Mouse (Mus musculus) heart, postnatal 0 days (tissue): ENCODE results near the gene Hyal3. TPM values are rescaled to one million over a fixed set of nuclear protein-coding genes. Genes with fewer than 3 reads are reported as not detected.

Source experiments
- ATAC-seq: fragments of 200-750 bp; cut with Nextera tagmentation; 2 replicates; pipeline ENCODE4 v1.8.0; 2017; ENCODE audit warnings: low read depth, moderate number of reproducible peaks, moderate library complexity; ENCODE audit not compliant: insufficient read depth
- DNase-seq: peaks from one replicate; pipeline ENCODE4 v3.0.0-alpha.2; 2016; ENCODE audit warnings: low spot score
- H3K27ac ChIP-seq: fragments of 300-500 bp; sonication (generic); 2 replicates; pipeline ENCODE4 v1.5.1; 2014; ENCODE audit warnings: low read depth, mild to moderate bottlenecking
- H3K27me3 ChIP-seq: fragments of 300-500 bp; sonication (generic); 2 replicates; pipeline ENCODE4 v1.6.1; 2014; ENCODE audit warnings: low read length, mixed read lengths; ENCODE audit not compliant: control insufficient read depth, insufficient read depth
- H3K36me3 ChIP-seq: fragments of 300-500 bp; sonication (generic); replicated peaks from 2 replicates; pipeline ENCODE4 v1.6.1; 2014; ENCODE audit warnings: low read length, mixed read lengths; ENCODE audit not compliant: control insufficient read depth, insufficient read depth
- H3K4me1 ChIP-seq: fragments of 300-500 bp; sonication (generic); 2 replicates; pipeline ENCODE4 v1.6.1; 2014; ENCODE audit warnings: antibody characterized with exemption; ENCODE audit not compliant: control insufficient read depth, insufficient read depth
- H3K4me2 ChIP-seq: fragments of 300-500 bp; sonication (generic); 2 replicates; pipeline ENCODE4 v1.6.1; 2014; ENCODE audit warnings: low read depth, mild to moderate bottlenecking, low read length, moderate library complexity
- H3K4me3 ChIP-seq: fragments of 300-500 bp; sonication (generic); 2 replicates; pipeline ENCODE4 v1.5.1; 2014; ENCODE audit warnings: low read depth, low read length
- H3K9ac ChIP-seq: fragments of 300-500 bp; sonication (generic); replicated peaks from 2 replicates; pipeline ENCODE4 v1.6.1; 2014; ENCODE audit warnings: low read depth, low read length, mixed read lengths
- H3K9me3 ChIP-seq: fragments of 300-500 bp; sonication (generic); replicated peaks from 2 replicates; pipeline ENCODE4 v1.6.1; 2016; ENCODE audit warnings: low read length; ENCODE audit not compliant: control insufficient read depth
- CTCF ChIP-seq: IDR thresholded peaks from 2 replicates; pipeline ENCODE4 v1.5.1; 2016; ENCODE audit warnings: antibody characterized with exemption, control low read depth, low read depth
- EP300 ChIP-seq: IDR thresholded peaks from 2 replicates; pipeline ENCODE4 v1.6.1; 2016; ENCODE audit warnings: antibody characterized with exemption, low read depth
- WGBS: fragments of 180-500 bp; shearing (Covaris S2); extraction: QIAGEN DNeasy Blood & Tissue Kit; methylation state at CpG from one replicate; pipeline ENCODE4 v1.1.7; 2014; 5-methylcytosine and 5-hydroxymethylcytosine counted together
- polyA plus RNA-seq: library from polyadenylated mRNA; unstranded; fragments of >200 nt; fragmentation: Nextera tagmentation; extraction: Ambion mirVana; gene quantifications from 2 replicates; pipeline ENCODE4 v1.2.1, GENCODE M21; 2015
- total RNA-seq: library from RNA; depleted of rRNA; stranded (reverse); fragments of >200 nt; gene quantifications from 2 replicates; pipeline ENCODE4 v1.2.3, GENCODE M21; 2014; ENCODE audit warnings: low replicate concordance

Gene Hyal3
- total and polyA plus RNA-seq, 2 experiments from 2014 or later: 0.44 to 0.65 TPM

GRCm38 (mm10) chr9:107542721-107543120, 37.9 kb upstream of the Hyal3 start:
- ATAC-seq (no peak), DNase-seq (no peak)
- H3K9me3 ChIP-seq: no peaks in the 10 kb centered on the region
- no peak for TF ChIP-seq EP300
- no peak for TF ChIP-seq CTCF
- peaks cover 28% of the 10 kb centered on the region for H3K4me1 ChIP-seq
- H3K27me3 ChIP-seq: 0 out of 2 replicates have a peak, but pooled peaks cover 2% of the 10 kb centered on the region
- H3K36me3 ChIP-seq: peaks cover 34% of the 10 kb centered on the region
- H3K27ac ChIP-seq: no peak overlapping the region
- WGBS: 36% methylated on average over 8 of the region's 8 CpGs
- peak overlapping the region; percentile 81 for H3K4me3 ChIP-seq
- H3K4me2 ChIP-seq: peak overlapping the region; percentile 91
- peak overlapping the region; percentile 56 for H3K9ac ChIP-seq

- ATAC-seq (no peak), DNase-seq (no peak)
- Histone ChIP-seq H3K27me3 (0 out of 2 replicates have a peak, but pooled peaks cover 4% of the 10 kb centered on the region), H3K9me3 (no peaks in the 10 kb centered on the region), H3K27ac (no peak overlapping the region), H3K36me3 (peaks cover 29% of the 10 kb centered on the region), H3K4me2 (no peak overlapping the region), H3K9ac (no peak overlapping the region), H3K4me3 (no peak overlapping the region), H3K4me1 (peaks cover 28% of the 10 kb centered on the region)
- WGBS: 84% methylated on average over 11 of the region's 11 CpGs
- no peak for TF ChIP-seq EP300
- TF ChIP-seq CTCF: no peak
Observed at GRCm38 (mm10) chr9:107543299-107543698, 37.3 kb upstream of the Hyal3 start.

GRCm38 (mm10) chr9:107544196-107544700, 36.4 kb upstream of the Hyal3 start:
- 89% methylated on average over 17 of the region's 17 CpGs for WGBS
- DNase-seq: no peak
- no peak overlapping the region for H3K9ac ChIP-seq

GRCm38 (mm10) chr9:107544729-107545128, 35.9 kb upstream of the Hyal3 start:
- no peak overlapping the region for H3K27ac ChIP-seq
- no peaks in the 10 kb centered on the region for H3K9me3 ChIP-seq
- peaks cover 14% of the 10 kb centered on the region for H3K36me3 ChIP-seq
- H3K4me1 ChIP-seq: peaks cover 28% of the 10 kb centered on the region
- ATAC-seq (no peak), DNase-seq (no peak)
- WGBS: 85% methylated on average over 12 of the region's 12 CpGs
- no peak overlapping the region for H3K4me3 ChIP-seq
- H3K9ac ChIP-seq: no peak overlapping the region
- H3K4me2 ChIP-seq: no peak overlapping the region
- TF ChIP-seq CTCF (no peak), EP300 (no peak)
- H3K27me3 ChIP-seq: 0 out of 2 replicates have a peak, but pooled peaks cover 4% of the 10 kb centered on the region

More at GRCm38 (mm10) chr9:107544196-107544700, 36.4 kb upstream of the Hyal3 start:
- Histone ChIP-seq H3K4me2 (no peak overlapping the region), H3K4me3 (no peak overlapping the region), H3K27ac (no peak overlapping the region), H3K9me3 (no peaks in the 10 kb centered on the region), H3K27me3 (0 out of 2 replicates have a peak, but pooled peaks cover 4% of the 10 kb centered on the region), H3K4me1 (peaks cover 28% of the 10 kb centered on the region), H3K36me3 (peaks cover 19% of the 10 kb centered on the region)
- no peak for TF ChIP-seq EP300
- TF ChIP-seq CTCF: no peak
- no peak for ATAC-seq

- DNase-seq: no peak
- WGBS: 81% methylated on average over 10 of the region's 10 CpGs
- no peaks in the 10 kb centered on the region for H3K9me3 ChIP-seq
- H3K27me3 ChIP-seq: 0 out of 2 replicates have a peak, but pooled peaks cover 6% of the 10 kb centered on the region
- no peak overlapping the region for H3K4me3 ChIP-seq
- ATAC-seq: no peak
- no peak for TF ChIP-seq CTCF
- no peak for TF ChIP-seq EP300
- H3K36me3 ChIP-seq: peaks cover 11% of the 10 kb centered on the region; the same call in 1 of the 2 replicates
- H3K4me1 ChIP-seq: peaks cover 28% of the 10 kb centered on the region
- H3K27ac ChIP-seq: no peak overlapping the region
- no peak overlapping the region for H3K9ac ChIP-seq
- H3K4me2 ChIP-seq: no peak overlapping the region
Observed at GRCm38 (mm10) chr9:107545199-107545598, 35.4 kb upstream of the Hyal3 start.

- H3K36me3 ChIP-seq: peaks cover 11% of the 10 kb centered on the region; the same call in 1 of the 2 replicates
- no peak overlapping the region for H3K27ac ChIP-seq
- no peak for TF ChIP-seq EP300
- peak; percentile 92 for TF ChIP-seq CTCF
- WGBS: 11% methylated on average over 3 of the region's 3 CpGs
- H3K4me3 ChIP-seq: no peak overlapping the region
- 0 out of 2 replicates have a peak, but pooled peaks cover 10% of the 10 kb centered on the region for H3K27me3 ChIP-seq
- DNase-seq (no peak), ATAC-seq (no peak)
- no peak overlapping the region for H3K9ac ChIP-seq
- peaks cover 28% of the 10 kb centered on the region for H3K4me1 ChIP-seq
- no peaks in the 10 kb centered on the region for H3K9me3 ChIP-seq
- no peak overlapping the region for H3K4me2 ChIP-seq
Observed at GRCm38 (mm10) chr9:107545602-107546001, 35.0 kb upstream of the Hyal3 start.
